ENCODE assay signal across 25 mouse cellular contexts in genomic region chr8:39427402-39427801, GRCm38 (mm10).
DNase-seq lines count a peak whose midpoint lies in the region; ATAC-seq lines count a peak whose summit lies in the region.
"Had no signal": no experiment of that assay in that cellular context is flagged by ENCODE, and none has a peak within 500 bp of the region (broad histone marks: within the 10 kb centered on the region; RNA-seq: fewer than 3 reads in every experiment).

No protein-coding gene starts in this region.

- WGBS in hindbrain, embryonic 16.5 days: 69% methylated on average over 2 of the region's 2 CpGs

- peak; percentile 14 for DNase-seq in layer of hippocampus, adult 9-11 months
- DNase-seq in layer of hippocampus, postnatal 10 days (ENCODE audit: low spot score in 2 of 2): no peak
- DNase-seq in right cerebral cortex, adult 18-20 months: peak; percentile 13
- no peak for DNase-seq in right cerebral cortex, postnatal 4 days
- DNase-seq in left cerebral cortex, postnatal 25 days (ENCODE audit: low spot score in 2 of 2): peak; percentile 18 to 78
- DNase-seq in right cerebral cortex, postnatal 36 days (ENCODE audit: low spot score in 2 of 2): peak; percentile 13
- no peak for DNase-seq in lung, postnatal 14 days
- DNase-seq: adrenal gland, adult 2 months; cerebellum, adult 9-11 months; gastrocnemius, adult 2 months; heart, adult 18-20 months; kidney, postnatal 4 days; lung, adult 2 months; lung, postnatal 4 days; thymus, adult 18-20 months had no signal

- H3K27ac ChIP-seq in hindbrain, embryonic 16.5 days (ENCODE audit: low read depth, low read length): no peak overlapping the region
- H3K27ac ChIP-seq: embryonic facial prominence, embryonic 12.5 days; forebrain, embryonic 13.5 days; gastrocnemius, adult 2 months; heart, embryonic 13.5 days; hindbrain, embryonic 14.5 days; kidney, embryonic 15.5 days; liver, embryonic 12.5 days; neural tube, embryonic 15.5 days had no signal

- H3K4me3 ChIP-seq in hindbrain, embryonic 16.5 days (ENCODE audit: low read length): no peak overlapping the region
- H3K4me3 ChIP-seq: embryonic facial prominence, embryonic 12.5 days; erythroblast, embryonic 14.5 days; forebrain, embryonic 13.5 days; gastrocnemius, adult 2 months; heart, embryonic 13.5 days; kidney, embryonic 15.5 days; liver, embryonic 12.5 days; neural tube, embryonic 15.5 days had no signal

- no peak for ATAC-seq in hindbrain, embryonic 16.5 days
- ATAC-seq: forebrain, embryonic 13.5 days; intestine, embryonic 16.5 days; liver, embryonic 12.5 days had no signal

- H3K9ac ChIP-seq in hindbrain, embryonic 16.5 days (ENCODE audit: low read depth, low read length): no peak overlapping the region
- H3K9ac ChIP-seq: embryonic facial prominence, embryonic 12.5 days; forebrain, embryonic 13.5 days; heart, embryonic 13.5 days; hindbrain, embryonic 14.5 days; kidney, embryonic 15.5 days; liver, embryonic 12.5 days; neural tube, embryonic 15.5 days had no signal

- intact Hi-C loops in left cerebral cortex, postnatal 25 days (cut with DNase I): loop anchor here (2.0 to 10.0 kb wide), 4 partner anchors 70 to 335 kb away; no protein-coding TSS in a partner anchor

- no peaks in the 10 kb centered on the region for H3K4me1 ChIP-seq in hindbrain, embryonic 16.5 days (ENCODE audit: control insufficient read depth, insufficient read depth, low read depth, low read length)
- H3K4me1 ChIP-seq: embryonic facial prominence, embryonic 12.5 days; forebrain, embryonic 13.5 days; heart, embryonic 13.5 days; kidney, embryonic 15.5 days; liver, embryonic 12.5 days; neural tube, embryonic 15.5 days had no signal

- no peaks in the 10 kb centered on the region for H3K36me3 ChIP-seq in hindbrain, embryonic 16.5 days (ENCODE audit: control insufficient read depth, insufficient read depth, low read length)
- H3K36me3 ChIP-seq: embryonic facial prominence, embryonic 12.5 days; heart, embryonic 13.5 days; kidney, embryonic 15.5 days; liver, embryonic 12.5 days; neural tube, embryonic 15.5 days had no signal

- H3K4me2 ChIP-seq in hindbrain, embryonic 16.5 days (ENCODE audit: low read length): no peak overlapping the region
- H3K4me2 ChIP-seq: embryonic facial prominence, embryonic 12.5 days; forebrain, embryonic 13.5 days; heart, embryonic 13.5 days; hindbrain, embryonic 14.5 days; kidney, embryonic 15.5 days; liver, embryonic 12.5 days; neural tube, embryonic 15.5 days had no signal

- H3K27me3 ChIP-seq in hindbrain, embryonic 16.5 days (replicated peaks; ENCODE audit: control insufficient read depth, insufficient read depth, low read length): no peaks in the 10 kb centered on the region
- H3K27me3 ChIP-seq: embryonic facial prominence, embryonic 12.5 days; forebrain, embryonic 13.5 days; heart, embryonic 13.5 days; kidney, embryonic 15.5 days; liver, embryonic 12.5 days; neural tube, embryonic 15.5 days had no signal

- H3K9me3 ChIP-seq in hindbrain, embryonic 16.5 days (ENCODE audit: control insufficient read depth, low read length): no peaks in the 10 kb centered on the region
- H3K9me3 ChIP-seq: embryonic facial prominence, embryonic 12.5 days; forebrain, embryonic 13.5 days; heart, embryonic 13.5 days; kidney, embryonic 15.5 days; liver, embryonic 12.5 days; neural tube, embryonic 15.5 days had no signal

Comparison
In these comparisons a context has a peak if more than half of its experiments do, and no peak if none do; other contexts are left out.
1. DNase-seq: peak in layer of hippocampus, adult 9-11 months (single experiment), right cerebral cortex, adult 18-20 months (single experiment), left cerebral cortex, postnatal 25 days (2 of 2) and right cerebral cortex, postnatal 36 days (2 of 2); none in layer of hippocampus, postnatal 10 days (0 of 2), right cerebral cortex, postnatal 4 days (single experiment) and lung, postnatal 14 days (single experiment).